Mouse (Mus musculus): ENCODE measurements at regions not wholly inside any gene's neighbourhood (a gene's known extent, or its start where the extent isn't known, plus 50 kb on each side); places are given as distances from the start of the nearest gene placed in this dataset.

DNA sequence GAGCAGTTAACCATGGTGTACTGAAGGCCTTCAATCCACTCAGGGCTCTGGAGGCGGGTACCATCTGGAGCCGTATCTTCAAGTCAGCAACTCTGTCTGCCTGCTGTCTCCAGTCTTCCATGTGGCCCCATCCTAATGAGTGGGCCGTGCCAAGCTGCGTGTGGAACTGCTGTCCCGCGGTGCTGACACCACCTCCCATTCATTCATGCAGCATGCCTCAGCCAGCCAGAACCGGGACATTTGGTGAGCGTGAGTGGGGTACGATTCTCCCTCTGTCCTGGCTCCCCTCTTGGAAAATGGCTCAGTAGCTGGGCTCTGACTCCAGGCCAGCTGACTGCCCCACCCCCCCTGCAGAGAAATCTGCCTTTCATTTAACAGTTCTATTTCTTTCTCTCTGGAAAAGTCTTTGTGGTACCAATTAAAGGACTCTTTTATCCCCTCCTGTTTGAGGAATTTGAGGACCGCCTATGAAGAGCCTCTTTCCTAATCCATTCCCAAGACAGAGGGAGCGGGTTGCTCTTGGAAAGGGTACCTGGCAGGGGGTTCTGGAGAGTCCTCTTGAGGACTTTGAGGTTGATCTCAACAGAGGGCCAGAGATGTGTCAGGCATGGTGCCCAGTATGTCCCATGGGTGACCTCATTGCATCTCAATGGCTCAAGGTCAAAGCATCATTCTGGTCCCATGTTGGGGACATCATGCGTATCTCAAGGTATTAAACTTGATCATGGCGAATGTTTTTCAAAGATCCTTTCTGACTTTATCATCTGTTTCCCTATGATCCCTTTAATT, 55.5 kb upstream of the Brd7 start:
- peak; percentile 27 to 53 for DNase-seq

DNA sequence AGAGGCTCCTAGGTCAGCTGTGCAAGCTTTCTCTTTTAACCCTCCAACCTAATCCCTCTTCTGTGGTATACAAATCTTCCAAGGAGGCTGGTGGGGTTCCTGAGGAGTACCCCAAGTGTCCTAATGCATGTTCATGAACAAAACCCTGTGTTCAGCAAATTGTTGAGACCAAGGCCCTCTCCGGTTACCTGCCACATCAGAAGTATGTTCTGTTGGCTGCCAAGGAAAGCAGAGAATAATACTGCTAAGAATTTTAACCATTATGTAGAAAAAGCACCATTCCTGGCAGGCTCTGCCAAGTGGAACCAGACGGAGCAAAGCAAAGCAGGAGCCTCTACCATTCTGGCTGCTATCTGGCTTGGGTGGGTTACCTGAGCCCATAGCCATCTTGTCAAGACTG, 61.3 kb upstream of the Brd7 start:
- no peak for DNase-seq

DNA sequence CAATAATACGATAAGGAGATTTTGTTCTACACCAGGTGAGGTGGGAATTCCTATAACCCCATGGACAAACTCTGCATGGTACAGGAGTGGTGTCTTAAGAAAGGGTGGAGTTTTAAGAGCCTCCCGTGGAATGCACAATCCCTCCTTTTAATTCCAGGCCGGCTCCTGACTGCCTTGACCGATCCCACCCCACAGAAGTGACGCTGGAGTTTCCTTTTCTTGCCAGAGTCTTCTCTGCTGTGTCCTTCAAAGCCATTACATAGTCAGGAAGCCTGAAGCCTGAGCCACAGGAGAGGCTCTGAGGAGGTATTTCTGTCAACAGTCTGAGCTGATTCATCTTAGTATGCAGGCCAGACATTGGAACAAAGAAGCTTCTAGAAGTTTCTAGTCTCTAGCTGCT, 66.6 kb upstream of the Brd7 start:
- no peak for DNase-seq

DNA sequence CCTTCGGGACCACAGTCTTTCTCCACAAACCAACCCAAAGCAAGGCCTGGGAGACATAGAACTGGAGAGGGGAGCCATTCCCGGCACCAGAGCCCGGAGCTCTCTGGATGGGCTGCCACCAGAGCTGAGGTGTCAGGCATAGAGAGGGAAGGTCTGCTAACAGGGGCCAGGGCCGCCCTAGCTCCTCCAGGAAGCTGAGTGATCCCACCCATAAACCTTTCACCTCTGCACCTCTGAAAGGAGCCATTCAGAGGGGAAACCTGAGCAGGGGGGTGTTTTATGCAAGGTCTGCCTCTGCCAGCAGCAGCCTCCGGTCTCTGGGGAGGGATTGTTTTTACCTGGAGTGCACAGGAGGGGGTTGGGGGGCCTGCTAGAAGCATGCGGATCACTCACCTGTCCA, 69.4 kb upstream of the Brd7 start:
- no peak for DNase-seq

DNA sequence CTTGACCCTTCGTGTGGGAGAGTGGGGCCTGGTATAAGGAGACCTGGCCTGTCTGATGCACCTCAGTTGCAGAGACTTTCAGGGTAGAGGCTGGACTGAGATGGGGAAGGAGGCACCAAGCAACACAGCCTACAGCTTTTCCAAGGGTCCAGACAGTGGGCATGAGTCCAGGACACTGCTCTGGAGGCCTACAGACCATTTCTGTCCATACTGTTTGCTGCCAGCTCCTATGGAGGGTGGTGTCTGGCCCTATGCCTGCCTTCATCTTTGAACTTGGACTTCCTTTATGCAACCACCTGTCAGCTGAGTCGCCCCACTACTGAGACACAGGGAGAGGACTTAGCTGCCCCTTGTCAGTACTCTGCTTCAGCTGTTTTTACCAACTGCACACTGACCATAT, 73.7 kb upstream of the Brd7 start:
- no peak for DNase-seq

DNA sequence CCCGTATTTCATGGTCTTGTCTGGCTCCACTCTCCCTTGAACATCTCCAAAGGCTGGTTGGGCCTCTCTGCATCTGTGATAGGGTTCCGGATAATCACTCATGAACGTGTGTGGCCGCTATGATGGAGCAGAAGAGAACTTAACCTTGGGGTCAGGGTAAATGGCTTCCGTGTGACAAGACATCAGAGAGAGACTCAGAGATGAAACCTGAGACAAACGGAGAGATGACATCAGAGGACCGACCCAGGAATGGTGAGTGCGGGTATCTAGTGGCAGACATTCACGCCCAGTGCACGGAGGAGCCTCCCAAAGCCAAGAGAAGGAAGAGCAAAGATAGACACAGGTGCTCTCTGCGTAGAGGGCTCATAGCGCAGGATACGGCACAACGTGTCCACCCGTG, 78.2 kb upstream of the Brd7 start:
- no peak for DNase-seq

DNA sequence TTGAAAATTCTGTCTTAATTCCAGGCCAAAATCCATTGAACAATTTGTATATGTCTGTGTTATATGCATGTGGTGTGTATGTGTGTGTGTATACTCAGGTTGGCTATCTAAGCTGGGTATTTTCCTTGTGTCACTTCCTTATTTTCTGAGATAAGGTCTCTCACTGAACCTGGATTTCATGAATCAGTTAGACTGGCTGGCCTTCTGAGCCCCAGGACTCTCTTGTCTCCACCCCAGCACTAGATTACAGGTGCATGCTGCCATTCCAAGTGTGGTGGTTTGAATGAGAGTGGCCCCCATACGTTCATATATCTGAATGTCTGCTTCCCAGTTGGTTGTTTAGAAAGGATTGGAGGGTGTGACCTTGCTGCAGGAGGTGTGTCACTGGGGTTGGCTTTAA, 77.8 kb upstream of the Nkd1 start:
- DNase-seq = no peak

DNA sequence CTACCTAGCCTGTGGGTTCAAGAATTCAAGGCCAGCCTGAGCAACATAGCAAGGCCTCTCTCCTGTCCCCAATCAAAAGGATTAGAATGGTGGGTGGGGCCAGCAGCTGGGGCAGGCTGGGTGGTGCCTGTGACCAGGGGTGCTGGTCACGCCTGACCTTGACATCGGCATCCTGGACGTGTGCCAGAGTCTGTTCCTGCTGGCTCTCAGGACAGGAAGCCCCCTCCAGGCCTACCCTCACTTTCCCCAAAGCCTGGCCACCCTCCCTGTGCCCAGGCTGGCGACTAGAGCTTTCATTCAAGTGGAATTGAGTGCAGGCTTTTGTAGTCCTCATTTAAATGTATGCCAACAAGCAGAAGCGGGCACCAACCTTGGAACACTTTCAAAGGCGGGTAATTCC, 73.7 kb upstream of the Nkd1 start:
- peak; percentile 23 to 28 for DNase-seq

DNA sequence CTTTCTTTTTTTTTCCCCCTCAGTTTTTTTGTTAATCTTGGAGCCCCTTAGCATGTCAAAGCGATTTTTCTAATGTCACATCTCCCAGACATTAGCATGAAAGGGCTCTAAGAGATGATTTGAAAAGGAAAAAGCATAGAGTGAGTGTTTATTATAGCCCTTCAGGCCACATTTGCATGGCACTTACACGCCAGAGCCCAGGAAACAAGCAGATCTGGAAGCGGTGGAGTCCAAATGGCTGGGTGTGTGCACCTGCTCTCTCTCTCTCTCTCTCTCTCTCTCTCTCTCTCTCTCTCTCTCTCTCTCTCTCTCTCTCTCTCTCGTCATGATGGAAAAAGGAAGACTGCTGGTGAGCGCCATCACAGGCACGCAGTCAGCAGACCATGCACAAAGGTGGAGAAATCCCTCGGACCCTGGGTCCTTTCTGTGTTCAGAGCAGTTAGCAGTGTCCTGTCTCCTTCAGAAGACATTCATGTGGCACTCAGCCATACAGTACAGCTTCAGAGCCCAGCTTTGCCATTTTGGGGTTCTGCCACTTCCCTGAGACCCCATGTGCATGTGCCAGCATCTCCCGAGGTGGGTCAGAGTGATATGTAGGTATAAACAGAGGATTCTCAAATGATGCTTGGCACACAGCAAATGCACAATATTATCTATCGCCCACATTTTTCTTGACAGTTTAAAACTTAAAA, 73.2 kb upstream of the Nkd1 start:
- peak; percentile 12 to 21 for DNase-seq

DNA sequence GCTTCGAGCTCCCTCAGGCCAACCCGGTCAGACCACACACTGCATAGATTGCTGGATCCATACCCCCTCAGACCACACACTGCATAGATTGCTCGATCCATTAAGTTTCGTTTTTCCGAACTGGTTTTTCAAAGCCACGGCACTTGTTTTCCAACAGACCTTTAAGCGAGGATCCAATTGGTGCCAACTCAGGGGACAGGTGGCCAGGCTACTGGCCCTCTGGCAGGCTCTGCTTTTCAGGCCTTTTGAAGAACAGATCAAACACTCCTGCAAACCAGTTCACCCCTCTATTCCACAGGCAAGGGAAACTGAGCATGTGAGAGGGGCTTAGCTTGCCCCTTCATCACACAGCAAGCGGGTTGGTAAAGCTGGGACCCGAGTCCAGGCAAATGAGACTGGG, 72.2 kb upstream of the Nkd1 start:
- DNase-seq = peak; percentile 27 to 34

DNA sequence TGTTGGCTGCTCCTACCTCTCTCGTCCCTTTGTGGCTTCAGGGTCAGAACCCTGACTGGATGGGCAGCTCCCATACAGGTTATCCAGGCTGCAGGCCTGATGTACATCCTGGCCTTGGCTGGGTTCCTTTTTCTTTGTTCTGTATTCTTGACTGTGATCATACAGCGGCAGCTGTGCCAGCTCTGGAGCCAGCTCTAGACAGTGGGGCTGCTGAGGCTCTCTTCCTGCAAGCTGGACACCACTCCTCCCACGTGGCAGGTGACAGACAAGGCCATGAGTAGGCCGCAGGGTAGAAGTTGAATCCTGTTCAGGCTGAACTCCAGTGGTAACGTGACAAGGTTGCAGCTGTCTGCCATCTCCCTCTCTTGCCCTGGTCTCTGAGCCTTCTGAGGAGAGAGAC, 71.6 kb upstream of the Nkd1 start:
- peak in 1 of 2 experiments; percentile 11 for DNase-seq

DNA sequence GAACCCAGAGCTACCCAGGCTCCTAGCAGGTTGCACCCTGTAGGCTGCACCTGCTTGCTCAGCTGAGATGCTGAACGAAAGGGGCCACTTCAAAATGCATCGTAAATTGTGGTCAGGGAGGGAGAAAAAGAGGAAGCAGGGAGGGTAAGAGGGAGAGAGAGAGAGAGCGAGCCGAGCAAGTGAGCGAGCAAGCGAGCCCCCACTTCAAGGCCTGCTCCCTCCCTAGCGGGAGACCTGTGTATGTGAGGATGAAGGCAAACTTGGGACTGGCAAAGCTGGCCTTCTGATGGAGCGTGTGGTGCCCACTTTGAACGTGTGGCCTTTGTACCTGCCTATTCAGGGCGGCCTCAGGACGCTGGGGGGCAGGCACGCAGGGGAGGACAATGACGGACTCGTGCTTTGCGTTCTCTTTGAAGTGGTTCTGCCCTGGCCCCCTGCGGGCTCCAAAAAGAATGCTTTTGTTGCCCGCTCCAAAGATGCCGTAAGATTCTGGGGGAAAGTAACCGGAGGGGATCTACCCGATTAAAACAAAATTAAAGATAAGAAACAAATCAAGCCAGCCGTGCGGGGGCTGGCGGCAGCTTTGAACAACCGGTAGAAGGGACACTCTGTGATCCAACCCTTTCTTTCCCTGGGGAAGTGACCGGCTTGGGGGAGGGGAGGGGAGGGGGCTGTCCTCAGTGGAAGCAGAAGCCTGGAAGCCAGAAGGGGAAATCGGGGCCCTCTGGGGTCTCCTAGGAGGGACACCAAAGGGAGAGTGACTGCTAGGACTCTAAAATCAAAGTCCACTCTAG, 70.1 kb upstream of the Nkd1 start:
- DNase-seq = peak in 1 of 2 experiments; percentile 5

DNA sequence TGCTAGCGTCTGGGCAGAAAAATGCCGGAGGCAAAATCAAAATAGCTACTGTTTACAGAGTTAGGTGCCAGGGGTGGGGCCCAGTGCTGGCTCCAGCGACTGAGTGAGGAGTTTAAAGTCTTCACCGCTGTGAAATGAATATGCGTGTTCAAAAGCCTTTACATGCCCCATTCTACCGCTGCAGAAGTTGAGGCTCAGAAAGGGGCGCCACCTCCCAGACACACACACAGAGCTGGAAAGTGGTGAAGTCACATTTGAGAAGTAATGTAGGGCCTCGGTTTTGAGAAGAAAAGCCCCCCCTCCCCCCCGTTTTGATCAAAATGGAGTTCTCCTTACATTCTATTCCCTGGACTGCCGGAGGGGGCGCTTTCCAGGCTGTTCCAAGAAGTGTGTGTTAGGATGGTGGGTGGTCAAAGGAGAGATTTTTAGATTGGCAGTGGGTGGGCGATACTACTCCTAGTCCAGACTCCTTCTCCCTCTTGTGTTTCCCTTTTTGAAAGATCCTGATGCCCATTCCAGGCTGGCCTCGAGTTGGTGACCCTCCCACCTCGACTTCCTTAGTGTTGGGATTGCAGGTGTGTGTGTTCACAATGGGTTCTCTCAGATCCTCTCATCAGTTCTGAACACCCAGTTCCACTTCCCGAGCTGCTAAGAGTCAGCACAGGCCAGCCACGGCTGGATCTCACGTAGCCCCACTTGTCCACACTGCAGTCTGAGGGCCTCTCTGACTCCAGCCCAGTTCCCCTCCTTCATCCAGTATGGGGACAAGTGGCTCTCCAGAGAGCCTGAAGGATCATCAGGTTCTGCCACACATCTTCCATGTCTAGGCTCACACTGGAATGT, 69.3 kb upstream of the Nkd1 start:
- peak in 1 of 2 experiments; percentile 11 for DNase-seq

DNA sequence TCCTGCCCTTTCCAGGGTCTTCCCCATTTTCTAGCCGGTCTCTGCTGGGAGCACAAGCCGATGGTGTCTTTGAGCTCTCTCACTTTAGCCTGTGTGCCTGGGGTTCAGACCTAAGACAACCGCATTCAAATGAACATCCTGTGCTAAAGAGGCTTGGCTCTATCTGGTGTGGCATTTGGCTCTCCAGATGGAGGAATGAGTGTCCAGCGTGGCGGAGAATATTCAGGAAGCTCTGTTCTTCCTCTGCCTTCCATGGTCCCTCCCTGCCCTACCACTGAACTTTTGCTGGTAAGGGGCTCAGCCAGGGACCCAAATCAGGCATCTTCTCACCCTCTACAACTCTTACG, 68.7 kb upstream of the Nkd1 start:
- peak; percentile 72 for DNase-seq

DNA sequence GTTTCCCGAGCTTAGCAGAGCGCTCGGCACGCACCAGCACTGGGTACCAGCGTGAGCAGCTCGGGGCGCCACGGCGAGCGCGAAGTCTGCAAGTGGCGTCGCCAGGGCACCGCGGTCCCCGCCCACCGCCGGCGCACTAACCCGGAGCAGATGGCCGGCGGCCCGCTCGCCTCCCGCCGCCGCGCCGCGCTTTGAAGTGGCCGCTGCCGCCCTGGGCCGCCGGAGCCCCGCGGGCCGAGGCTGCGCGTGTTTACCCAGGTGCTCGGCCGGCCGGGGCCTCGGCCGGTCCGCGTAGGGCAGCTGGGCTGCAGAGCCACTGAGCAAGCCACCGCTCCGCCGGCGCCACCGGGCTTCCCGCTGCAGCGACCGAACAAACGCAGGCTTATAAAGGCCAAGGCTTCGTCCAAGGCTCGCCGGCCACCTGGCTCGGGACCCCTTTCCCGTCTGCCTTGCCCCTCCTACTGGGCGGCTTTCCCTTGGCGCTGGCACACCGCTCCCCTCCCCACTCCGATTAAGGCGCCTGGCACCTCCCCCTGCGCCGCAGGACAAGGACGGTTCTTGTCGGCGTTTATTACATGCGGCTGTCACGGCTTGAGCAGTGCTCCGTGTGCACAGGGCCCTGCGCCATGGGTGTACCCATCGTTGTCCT, 67.0 kb upstream of the Nkd1 start:
- DNase-seq = peak; percentile 73 to 83

DNA sequence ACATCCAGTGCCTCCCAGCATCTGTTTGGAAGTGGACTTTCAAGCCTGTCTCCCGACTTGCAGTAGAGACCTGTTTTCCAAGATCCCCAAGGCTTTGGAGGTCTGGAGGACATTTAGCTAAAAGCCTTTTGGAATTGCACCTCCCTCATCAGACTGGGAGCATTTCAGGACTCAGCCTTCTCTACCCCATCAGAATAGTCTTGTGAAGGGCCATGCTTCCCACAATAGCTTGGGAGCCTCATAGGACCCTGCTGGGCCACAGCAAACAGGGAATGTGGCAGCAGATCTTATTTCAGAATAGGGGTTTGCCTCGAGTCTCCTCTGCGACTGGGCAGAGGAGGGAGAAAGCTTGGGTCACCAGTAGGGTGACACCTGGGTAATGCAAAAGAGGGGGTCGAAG, 66.2 kb upstream of the Nkd1 start:
- no peak for DNase-seq

DNA sequence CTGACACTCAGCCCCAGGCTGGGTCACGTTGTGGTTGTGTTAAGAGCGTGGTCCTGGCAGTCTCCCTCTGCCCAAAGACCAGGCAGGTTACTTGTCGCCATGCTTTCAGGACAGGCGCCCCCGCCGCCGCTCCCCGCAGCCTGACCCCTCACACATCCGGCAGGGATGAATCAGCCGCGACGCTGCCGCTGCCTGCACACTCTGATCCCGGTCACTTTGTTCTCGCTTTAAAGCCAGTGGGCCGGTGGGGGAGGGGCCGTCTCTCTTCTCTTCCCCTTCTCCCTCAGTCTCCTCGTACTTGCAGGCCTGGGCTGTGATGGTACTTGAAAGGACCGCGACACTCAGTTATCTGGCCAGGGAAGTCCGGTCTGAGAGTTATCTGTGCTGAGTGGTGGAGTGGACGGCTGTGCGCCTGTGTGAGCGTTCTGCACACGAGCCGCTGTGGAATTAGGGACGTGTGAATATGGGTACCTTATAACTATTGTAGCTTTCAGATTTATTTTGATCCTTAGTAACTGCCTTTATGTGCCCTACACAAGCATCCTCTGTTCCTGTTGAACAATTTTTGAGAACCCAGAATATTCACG, 65.6 kb upstream of the Nkd1 start:
- peak; percentile 12 to 23 for DNase-seq

DNA sequence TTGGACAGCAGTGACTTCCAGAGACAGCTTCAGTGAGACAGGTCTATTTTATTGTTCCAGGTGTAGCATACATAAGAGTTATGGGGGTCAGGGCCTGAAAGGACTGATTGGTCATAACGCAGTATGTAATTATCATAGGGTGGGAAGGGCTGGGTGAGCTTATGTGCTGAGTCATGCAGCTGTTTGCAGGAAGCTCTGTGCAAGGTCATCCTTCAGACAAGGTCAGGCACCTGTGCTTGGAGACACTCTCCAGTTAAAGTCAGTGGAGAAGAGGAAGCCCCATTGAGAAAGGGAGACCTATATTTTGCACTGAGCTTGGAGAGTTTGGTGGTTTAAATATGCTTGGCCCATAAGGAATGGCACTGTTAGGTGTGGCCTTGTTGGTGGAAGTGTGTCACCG, 62.0 kb upstream of the Nkd1 start:
- no peak for DNase-seq

DNA sequence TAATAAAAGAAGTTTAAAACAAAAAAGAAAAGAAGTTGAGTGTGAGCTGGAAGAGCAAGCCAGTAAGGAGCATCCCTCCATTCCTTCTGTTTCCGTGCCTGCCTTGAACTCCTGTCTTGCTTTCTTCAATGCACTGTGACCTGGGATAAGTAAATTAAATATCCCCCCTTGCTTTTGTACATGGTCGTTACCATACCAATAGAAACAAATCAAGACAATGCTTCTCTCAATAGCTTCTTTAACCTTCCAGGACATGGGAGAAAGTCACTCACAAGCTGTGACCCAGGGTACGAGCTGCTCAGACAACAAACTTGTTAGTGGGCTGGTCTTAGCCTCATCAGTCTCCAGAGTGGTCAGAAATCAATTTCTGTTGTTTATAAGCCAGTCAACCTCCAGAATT, 53.4 kb upstream of the Nkd1 start:
- DNase-seq = no peak

DNA sequence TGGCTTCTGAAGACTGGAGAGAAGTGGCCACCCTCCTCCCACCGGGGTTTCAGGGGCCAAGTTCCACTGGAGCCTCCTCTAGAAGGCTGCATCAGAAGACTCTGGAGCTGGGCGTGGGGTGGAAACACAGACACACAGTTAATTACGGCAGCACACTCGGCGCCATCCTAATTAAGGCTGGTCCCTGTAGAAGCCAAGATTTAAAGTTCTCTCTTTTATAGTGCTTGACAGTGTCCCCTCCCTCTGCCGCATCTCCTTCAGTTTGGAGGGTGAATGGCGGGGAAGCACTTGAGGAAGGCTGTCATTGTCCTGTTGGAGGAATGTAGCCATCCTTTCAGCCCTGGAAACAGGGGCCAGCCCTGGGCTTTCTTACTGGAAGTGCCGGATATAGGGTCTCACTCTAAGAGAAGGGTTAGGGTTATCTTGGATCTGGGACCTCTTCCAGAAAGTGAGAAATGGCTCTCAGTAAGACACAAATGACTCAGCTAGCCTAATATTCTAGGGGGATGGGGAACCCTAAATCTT, 50.2 kb upstream of the Nkd1 start:
- no peak for DNase-seq

Data from cerebellum, adult 18-20 months (tissue).